Mouse (Mus musculus) kidney, postnatal 36 days (tissue): ENCODE data around the gene Gm3336.

ENCODE experiments used
- DNase-seq, 2 experiments: peaks; one replicate each; pipeline ENCODE4 v3.0.0; 2021 to 2022; ENCODE audit warnings: mixed read lengths in 2 of 2

Gene Gm3336

GRCm38 (mm10) chr8:70749097-70749674 lies 30.8 kb downstream of the Gm3336 start:
- no peak for DNase-seq

- no peak for DNase-seq
Measured at GRCm38 (mm10) chr8:70750128-70750680, 31.9 kb downstream of the Gm3336 start.

- peak; percentile 91 to 94 for DNase-seq
Measured at GRCm38 (mm10) chr8:70752000-70752764, 33.8 kb downstream of the Gm3336 start.

- peak; percentile 91 for DNase-seq
Measured at GRCm38 (mm10) chr8:70753151-70753550, 34.8 kb downstream of the Gm3336 start.

GRCm38 (mm10) chr8:70754043-70754870 lies 35.9 kb downstream of the Gm3336 start, which contains the start of gene Rab3a:
Gene Rab3a, plus strand, starts transcription at chr8:70754679.
- peak; percentile 97 to 99 for DNase-seq

GRCm38 (mm10) chr8:70754871-70755660 lies 36.7 kb downstream of the Gm3336 start:
- peak in 1 of 2 experiments; percentile 72 for DNase-seq

GRCm38 (mm10) chr8:70755661-70756475 lies 37.5 kb downstream of the Gm3336 start:
- no peak for DNase-seq

- DNase-seq: no peak
Measured at GRCm38 (mm10) chr8:70756476-70757040, 38.2 kb downstream of the Gm3336 start.

- peak in 1 of 2 experiments; percentile 55 for DNase-seq
Measured at GRCm38 (mm10) chr8:70757523-70758307, 39.4 kb downstream of the Gm3336 start.

GRCm38 (mm10) chr8:70758308-70758615 lies 39.9 kb downstream of the Gm3336 start:
- DNase-seq: no peak

- peak in 1 of 2 experiments; percentile 51 for DNase-seq
Measured at GRCm38 (mm10) chr8:70758616-70759561, 40.5 kb downstream of the Gm3336 start.

- no peak for DNase-seq
Measured at GRCm38 (mm10) chr8:70760350-70760749, 42.0 kb downstream of the Gm3336 start.

- DNase-seq: peak; percentile 97 to 99
Measured at GRCm38 (mm10) chr8:70760775-70761406, 42.5 kb downstream of the Gm3336 start, which contains the start of gene Mpv17l2. Gene Mpv17l2, minus strand, starts transcription at chr8:70760946.

- DNase-seq: no peak
Measured at GRCm38 (mm10) chr8:70762118-70762517, 43.8 kb downstream of the Gm3336 start.

GRCm38 (mm10) chr8:70763354-70763753 lies 45.0 kb downstream of the Gm3336 start:
- peak in 1 of 2 experiments; percentile 85 for DNase-seq

- DNase-seq: no peak
Measured at GRCm38 (mm10) chr8:70764026-70764425, 45.7 kb downstream of the Gm3336 start.

GRCm38 (mm10) chr8:70764676-70765075 lies 46.3 kb downstream of the Gm3336 start:
- DNase-seq: no peak

- DNase-seq: no peak
Measured at GRCm38 (mm10) chr8:70765329-70765728, 47.0 kb downstream of the Gm3336 start.
